ENCODE assay signal across 29 mouse cellular contexts in the genomic region with DNA sequence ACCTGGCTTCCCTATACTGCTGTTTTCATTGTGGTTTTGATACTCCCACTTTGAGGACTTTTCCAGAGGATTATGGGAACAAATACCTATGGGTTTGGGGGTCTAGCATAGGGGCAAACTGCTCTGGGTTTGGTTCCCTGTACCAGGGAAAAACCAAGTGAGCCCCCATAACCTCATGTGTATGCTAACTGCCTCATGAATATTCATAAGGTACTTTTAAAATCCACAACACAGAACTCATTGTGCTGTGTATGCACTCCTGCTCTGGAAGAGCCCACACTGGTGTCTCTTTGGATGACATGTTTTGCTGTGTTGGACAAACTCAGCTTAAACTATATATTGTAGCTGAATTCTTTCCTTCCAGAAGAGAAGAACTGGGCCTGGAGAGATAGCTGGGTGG. TPM values are rescaled to one million over a fixed set of nuclear protein-coding genes. Genes with fewer than 3 reads are reported as not detected.
A peak's percentile ranks its signal among the peaks of the same experiment; 100 is the strongest.
DNase-seq lines count a peak whose midpoint lies in the region; ATAC-seq and TF ChIP-seq lines count a peak whose summit lies in the region.
"Had no signal": no experiment of that assay in that cellular context is flagged by ENCODE, and none has a peak within 500 bp of the region (broad histone marks: within the 10 kb centered on the region; RNA-seq: fewer than 3 reads in every experiment).

No protein-coding gene starts in this region.

- no peak for TF ChIP-seq POLR2A in liver, adult 2 months (IDR thresholded peaks at IDR 0.05; ENCODE audit: extremely low read depth, insufficient read depth, low read length)

- H3K9ac ChIP-seq in liver, adult 2 months (ENCODE audit: low read depth, low read length): peak overlapping the region; percentile 75; the same call in 1 of the 2 replicates
- no peak overlapping the region for H3K9ac ChIP-seq in intestine, embryonic 15.5 days
- H3K9ac ChIP-seq in liver, embryonic 16.5 days (ENCODE audit: low read depth, low read length): no peak overlapping the region
- H3K9ac ChIP-seq in forebrain, embryonic 15.5 days (replicated peaks): no peak overlapping the region
- H3K9ac ChIP-seq: forebrain, postnatal 0 days; heart, embryonic 12.5 days; hindbrain, embryonic 15.5 days; midbrain, embryonic 13.5 days had no signal

- no peak for ATAC-seq in intestine, embryonic 15.5 days
- no peak for ATAC-seq in liver, embryonic 16.5 days (ENCODE audit: low read depth)
- no peak for ATAC-seq in forebrain, embryonic 15.5 days (replicated peaks)
- ATAC-seq: forebrain, postnatal 0 days; midbrain, embryonic 13.5 days had no signal

- no peaks in the 10 kb centered on the region for H3K36me3 ChIP-seq in liver, adult 2 months (ENCODE audit: control insufficient read depth, insufficient read depth, low read length)
- H3K36me3 ChIP-seq in intestine, embryonic 15.5 days: no peaks in the 10 kb centered on the region
- H3K36me3 ChIP-seq in limb, embryonic 10.5 days: no peaks in the 10 kb centered on the region
- H3K36me3 ChIP-seq in liver, embryonic 16.5 days (ENCODE audit: control insufficient read depth, insufficient read depth): no peaks in the 10 kb centered on the region
- no peaks in the 10 kb centered on the region for H3K36me3 ChIP-seq in forebrain, embryonic 15.5 days
- H3K36me3 ChIP-seq: forebrain, embryonic 10.5 days; G1E; heart, embryonic 12.5 days; hindbrain, embryonic 15.5 days; midbrain, embryonic 13.5 days had no signal

- no peaks in the 10 kb centered on the region for H3K27me3 ChIP-seq in liver, adult 2 months (ENCODE audit: control insufficient read depth, insufficient read depth, low read length)
- H3K27me3 ChIP-seq in intestine, embryonic 15.5 days (replicated peaks): no peaks in the 10 kb centered on the region
- no peaks in the 10 kb centered on the region for H3K27me3 ChIP-seq in limb, embryonic 10.5 days (ENCODE audit: low read depth, poor library complexity, severe bottlenecking)
- no peaks in the 10 kb centered on the region for H3K27me3 ChIP-seq in liver, embryonic 16.5 days (ENCODE audit: control insufficient read depth, insufficient read depth, low read depth, low read length)
- H3K27me3 ChIP-seq in forebrain, embryonic 15.5 days: no peaks in the 10 kb centered on the region
- H3K27me3 ChIP-seq: heart, embryonic 12.5 days; hindbrain, embryonic 15.5 days; midbrain, embryonic 13.5 days had no signal

- TF ChIP-seq CTCF in liver, adult 2 months (IDR thresholded peaks at IDR 0.05; ENCODE audit: low read depth, low read length): no peak

- no peaks in the 10 kb centered on the region for H3K79me2 ChIP-seq in liver, adult 2 months (ENCODE audit: control insufficient read depth, insufficient read depth, low read length)

- H3K4me2 ChIP-seq in intestine, embryonic 15.5 days (replicated peaks): no peak overlapping the region
- no peak overlapping the region for H3K4me2 ChIP-seq in liver, embryonic 16.5 days (ENCODE audit: low read depth, low read length)
- no peak overlapping the region for H3K4me2 ChIP-seq in forebrain, embryonic 15.5 days (replicated peaks)
- H3K4me2 ChIP-seq: heart, embryonic 12.5 days; hindbrain, embryonic 15.5 days; midbrain, embryonic 13.5 days had no signal

- no peaks in the 10 kb centered on the region for H3K9me3 ChIP-seq in intestine, embryonic 15.5 days
- H3K9me3 ChIP-seq in limb, embryonic 10.5 days (replicated peaks): no peaks in the 10 kb centered on the region
- no peaks in the 10 kb centered on the region for H3K9me3 ChIP-seq in liver, embryonic 16.5 days (replicated peaks; ENCODE audit: control insufficient read depth, low read length)
- H3K9me3 ChIP-seq in forebrain, embryonic 15.5 days: no peaks in the 10 kb centered on the region
- H3K9me3 ChIP-seq: forebrain, embryonic 10.5 days; G1E; heart, embryonic 12.5 days; hindbrain, embryonic 15.5 days had no signal

- peaks cover 23% of the 10 kb centered on the region for H3K4me1 ChIP-seq in liver, adult 2 months (ENCODE audit: control insufficient read depth, insufficient read depth, low read length)
- peaks cover 18% of the 10 kb centered on the region; the same call in 1 of the 2 replicates for H3K4me1 ChIP-seq in intestine, embryonic 15.5 days (replicated peaks)
- H3K4me1 ChIP-seq in limb, embryonic 10.5 days: peaks cover 36% of the 10 kb centered on the region
- peaks cover 14% of the 10 kb centered on the region for H3K4me1 ChIP-seq in liver, embryonic 16.5 days (ENCODE audit: control insufficient read depth, low read depth, low read length)
- no peaks in the 10 kb centered on the region for H3K4me1 ChIP-seq in forebrain, embryonic 15.5 days

- no peak for DNase-seq in liver, adult 2 months (ENCODE audit: extremely low read depth, low read depth, low spot score)
- DNase-seq in liver: no peak
- no peak for DNase-seq in limb, embryonic 10.5 days (ENCODE audit: low spot score)
- DNase-seq in lung, postnatal 36 days: no peak
- no peak for DNase-seq in layer of hippocampus, adult 11-12 months (ENCODE audit: low spot score)
- DNase-seq: adrenal gland, adult 8-10 months; B cell, adult 2 months; cerebellum, adult 11-12 months; cerebellum, postnatal 14 days; forebrain, postnatal 0 days; gastrocnemius, postnatal 25 days; heart, postnatal 14 days; kidney, adult 8-10 months; kidney, postnatal 10 days; left cerebral cortex, postnatal 4 days; lung, adult 18-20 months; lung, postnatal 10 days; thymus, adult 18-20 months had no signal

- peak overlapping the region; percentile 99 for H3K27ac ChIP-seq in liver, adult 2 months (replicated peaks; ENCODE audit: insufficient read depth, low read depth, low read length)
- 0 out of 2 replicates have a peak overlapping the region, but pooled peaks have one; percentile 13 for H3K27ac ChIP-seq in intestine, embryonic 15.5 days
- peak overlapping the region; percentile 74; the same call in 1 of the 2 replicates for H3K27ac ChIP-seq in limb, embryonic 10.5 days
- H3K27ac ChIP-seq in liver, embryonic 16.5 days (ENCODE audit: low read length): peak overlapping the region; percentile 88
- H3K27ac ChIP-seq in forebrain, embryonic 15.5 days (replicated peaks): no peak overlapping the region
- H3K27ac ChIP-seq: forebrain, embryonic 10.5 days; midbrain, embryonic 13.5 days had no signal

- no peak overlapping the region for H3K4me3 ChIP-seq in liver, adult 2 months (ENCODE audit: insufficient read depth, low read depth, low read length)
- H3K4me3 ChIP-seq in intestine, embryonic 15.5 days (replicated peaks): no peak overlapping the region
- no peak overlapping the region for H3K4me3 ChIP-seq in limb, embryonic 10.5 days
- no peak overlapping the region for H3K4me3 ChIP-seq in liver, embryonic 16.5 days (ENCODE audit: low read depth, low read length)
- H3K4me3 ChIP-seq in forebrain, embryonic 15.5 days: no peak overlapping the region
- H3K4me3 ChIP-seq: forebrain, embryonic 10.5 days; heart, embryonic 12.5 days; hindbrain, embryonic 15.5 days; midbrain, embryonic 13.5 days had no signal

RNA-seq across cellular contexts. Expression of gene Slc45a1, which starts 34.6 kb away (rescaled TPM):
- total RNA-seq in liver, adult 2 months (2014; rRNA removed): not detected in 2 replicates
- not detected in 2 replicates for polyA plus RNA-seq in liver, adult 2 months (2012; rRNA removed)
- 0.80 and 1.2 TPM in 2 replicates for polyA plus RNA-seq in intestine, embryonic 15.5 days (2015; fragmentation: Nextera tagmentation; extraction: Ambion mirVana)
- polyA plus RNA-seq in limb, embryonic 10.5 days (2016; fragmentation: Nextera tagmentation; extraction: Ambion mirVana): 0.25 and 0.71 TPM in 2 replicates
- not detected in 2 replicates for polyA plus RNA-seq in liver, embryonic 16.5 days (2015; fragmentation: Nextera tagmentation; extraction: Ambion mirVana)
- polyA plus RNA-seq in forebrain, embryonic 15.5 days (2015; fragmentation: Nextera tagmentation; extraction: Ambion mirVana): 16.7 and 19.0 TPM in 2 replicates
- total RNA-seq: CH12.LX; gastrocnemius, postnatal 25 days; heart, adult 18-20 months; heart, postnatal 14 days; megakaryocyte, adult 5-6 weeks had no signal
- polyA plus RNA-seq: G1E; heart, embryonic 12.5 days had no signal
